Mouse (Mus musculus) heart, postnatal 36 days (tissue): ENCODE data around the gene Ankrd39. TPM values are rescaled to one million over a fixed set of nuclear protein-coding genes. Genes with fewer than 3 reads are reported as not detected.
"Not testable (repeated sequence)": the region's sequence is repeated elsewhere in the genome, so short reads cannot be mapped to it uniquely, and the experiment has no call there.

Experiments used
- DNase-seq, 2 experiments: peaks; one replicate each; pipeline ENCODE4 v3.0.0; 2021 to 2022
- intact Hi-C: fragments of 180-260 bp; cut with DNase I; formaldehyde crosslinking; loops from one replicate; pipeline ENCODE4 v1.15.1; 2025
- total RNA-seq, 2 experiments: library from RNA; stranded (reverse); gene quantifications; 2 replicates each; pipeline ENCODE4 v1.2.3; 2021

Ankrd39 gene
- total RNA-seq, 2 experiments from 2014 or later: 7.3 to 7.8 TPM

- intact Hi-C loops: loop anchor here (2.0 kb wide), 1 partner anchor 57 kb away; no protein-coding TSS in a partner anchor
- DNase-seq: peak; percentile 29 to 42
These were observed 8.7 kb upstream of the Ankrd39 start for GRCm38 (mm10) chr1:36555798-36556395.

- peak in 1 of 2 experiments; percentile 28 for DNase-seq
- intact Hi-C loops: no loop called here
These were observed 7.6 kb upstream of the Ankrd39 start for GRCm38 (mm10) chr1:36554633-36555399.

DNA sequence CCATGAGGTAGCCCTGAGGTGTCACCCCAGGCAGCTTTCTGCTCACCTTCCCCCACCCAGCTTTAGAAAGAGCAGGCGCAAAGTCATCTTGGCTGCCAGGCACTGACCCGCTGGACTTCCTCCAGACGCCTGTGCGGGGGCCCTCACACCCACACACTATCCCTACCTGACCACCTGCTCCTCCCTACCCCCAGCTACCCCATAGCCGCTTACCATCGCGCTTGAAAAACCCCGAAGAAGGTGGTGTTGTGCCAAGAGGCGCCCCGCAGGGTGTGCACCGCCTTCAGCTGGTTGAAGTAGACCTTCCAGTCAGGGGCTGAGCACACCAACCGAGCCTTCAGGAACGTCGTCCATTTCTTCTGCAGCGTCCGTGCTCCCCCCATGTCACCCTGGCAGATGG is 5.3 kb upstream of the Ankrd39 start:
- DNase-seq: no peak
- intact Hi-C loops: loop anchor here (1.0 kb wide), 1 partner anchor 80 kb away; no protein-coding TSS in a partner anchor

DNA sequence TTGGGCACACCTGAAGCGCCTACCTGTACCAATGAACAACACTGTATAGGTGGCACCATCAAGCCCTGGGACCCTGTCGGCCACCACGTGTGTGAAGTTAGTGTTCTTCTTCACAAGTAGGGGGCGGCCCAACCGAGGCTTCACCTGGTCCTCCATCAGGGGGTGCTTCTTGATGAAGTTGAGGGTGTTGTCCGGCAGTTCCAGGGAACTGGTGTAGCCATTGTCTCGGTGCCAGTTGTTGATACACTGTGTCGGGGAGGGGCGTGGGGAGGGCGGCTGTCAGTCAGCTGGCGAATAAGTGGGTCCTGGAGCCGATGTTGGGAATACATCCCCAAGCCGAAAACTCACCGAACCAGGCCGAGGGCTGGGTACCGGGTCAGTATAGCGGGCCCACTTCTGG is 4.7 kb upstream of the Ankrd39 start:
- DNase-seq: no peak
- intact Hi-C loops: loop anchor here (1.0 kb wide), 1 partner anchor 80 kb away; no protein-coding TSS in a partner anchor

GRCm38 (mm10) chr1:36550075-36550863 is 3.0 kb upstream of the Ankrd39 start:
- DNase-seq: no peak

DNA sequence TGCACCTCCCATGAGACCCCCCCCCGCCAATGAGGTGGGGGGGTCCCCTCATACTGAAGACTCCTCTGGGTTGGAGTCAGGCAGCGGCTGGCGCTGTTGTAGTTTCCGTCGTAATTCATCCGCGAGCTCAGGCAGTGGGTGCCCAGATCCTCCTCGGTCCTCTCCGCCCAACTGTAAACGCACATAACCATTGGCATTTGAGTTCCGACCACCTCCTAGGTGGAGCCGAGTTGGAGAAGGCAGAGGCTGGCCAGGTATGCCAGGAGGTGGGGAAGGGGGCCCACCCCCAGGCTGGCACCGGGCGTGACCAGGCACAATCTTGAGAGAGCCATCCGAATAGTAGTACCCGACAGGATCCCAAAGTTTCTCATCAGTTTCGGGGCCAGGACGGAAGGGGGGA is 2.2 kb upstream of the Ankrd39 start:
- intact Hi-C loops: loop anchor here (5.0 kb wide), 1 partner anchor 188 kb away; no protein-coding TSS in a partner anchor
- no peak for DNase-seq

More at GRCm38 (mm10) chr1:36550075-36550863, 3.0 kb upstream of the Ankrd39 start:
- intact Hi-C loops: no loop called here

- no peak for DNase-seq
- intact Hi-C loops: loop anchor here (5.0 kb wide), 1 partner anchor 189 kb away; no protein-coding TSS in a partner anchor
These were observed 1.5 kb upstream of the Ankrd39 start for GRCm38 (mm10) chr1:36548771-36549170.

GRCm38 (mm10) chr1:36547981-36548598 is 845 bp upstream of the Ankrd39 start:
- peak; percentile 57 to 68 for DNase-seq
- intact Hi-C loops: loop anchor here (1.0 to 5.0 kb wide), 4 partner anchors 87 to 189 kb away; no protein-coding TSS in a partner anchor

- DNase-seq: no peak
These were observed 1.2 kb downstream of the Ankrd39 start for GRCm38 (mm10) chr1:36545845-36546600.

GRCm38 (mm10) chr1:36545382-36545781 is 1.9 kb downstream of the Ankrd39 start:
- intact Hi-C loops: loop anchor here (5.0 kb wide), 1 partner anchor 192 kb away; no protein-coding TSS in a partner anchor
- DNase-seq: no peak

More at GRCm38 (mm10) chr1:36545845-36546600, 1.2 kb downstream of the Ankrd39 start:
- intact Hi-C loops: loop anchor here (5.0 kb wide), 1 partner anchor 191 kb away; no protein-coding TSS in a partner anchor

DNA sequence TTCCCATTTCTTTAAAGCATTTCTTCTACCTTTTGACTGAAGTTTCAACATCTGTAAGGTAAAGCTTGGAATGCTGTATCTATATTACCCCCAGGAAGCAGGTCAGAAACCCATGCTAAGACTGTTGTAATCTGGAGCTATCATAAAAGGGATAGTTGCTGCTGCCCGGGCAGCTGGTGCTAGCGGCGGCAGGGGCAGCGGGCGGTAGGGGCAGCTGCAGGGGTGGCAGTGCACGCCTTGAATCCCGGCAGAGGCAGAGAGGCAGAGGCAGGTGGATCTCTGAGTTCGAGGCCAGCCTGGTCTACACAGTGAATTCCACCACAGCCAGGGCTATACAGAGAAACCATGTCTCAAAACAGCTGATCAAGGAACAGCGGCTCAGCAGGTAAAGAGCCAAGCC is 4.3 kb downstream of the Ankrd39 start:
- intact Hi-C loops: no loop called here
- DNase-seq: no peak

DNA sequence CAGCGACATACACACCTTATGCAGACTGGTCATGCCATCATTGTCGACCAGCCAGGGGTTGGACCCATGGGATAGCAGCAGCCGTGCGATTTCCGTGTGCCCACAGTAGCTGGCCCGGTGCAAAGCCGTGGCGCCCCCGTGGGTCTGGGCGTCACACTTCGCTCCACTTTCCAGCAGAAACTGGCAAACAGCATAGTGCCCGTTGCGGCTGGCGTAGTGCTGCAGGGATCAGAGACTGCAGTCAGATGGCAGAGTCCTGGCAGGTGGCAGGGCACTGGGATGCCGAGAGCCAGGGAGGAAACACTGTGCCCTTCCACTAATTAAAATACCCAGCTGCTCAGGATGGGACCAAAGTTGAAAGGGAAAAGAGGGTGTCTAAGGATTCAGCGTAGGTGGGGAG is 5.4 kb downstream of the Ankrd39 start:
- DNase-seq: no peak
- intact Hi-C loops: no loop called here

DNA sequence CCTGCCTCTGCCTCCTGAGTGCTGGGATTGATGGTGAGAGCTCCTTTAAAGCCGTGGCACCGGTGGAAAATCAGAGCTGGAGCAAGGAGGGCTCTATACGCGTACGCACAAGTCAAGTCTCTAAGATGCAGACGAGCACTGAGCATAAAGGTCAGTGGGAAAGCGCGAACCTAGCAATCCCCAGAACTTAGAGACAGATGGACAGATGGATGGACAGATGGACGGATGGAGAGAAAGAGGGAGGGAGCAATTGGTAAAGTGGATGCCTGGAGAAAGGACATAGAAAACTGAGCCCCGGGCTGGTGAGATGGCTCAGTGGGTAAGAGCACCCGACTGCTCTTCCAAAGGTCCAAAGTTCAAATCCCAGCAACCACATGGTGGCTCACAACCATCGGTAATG is 6.4 kb downstream of the Ankrd39 start:
- intact Hi-C loops: no loop called here
- no peak for DNase-seq

DNA sequence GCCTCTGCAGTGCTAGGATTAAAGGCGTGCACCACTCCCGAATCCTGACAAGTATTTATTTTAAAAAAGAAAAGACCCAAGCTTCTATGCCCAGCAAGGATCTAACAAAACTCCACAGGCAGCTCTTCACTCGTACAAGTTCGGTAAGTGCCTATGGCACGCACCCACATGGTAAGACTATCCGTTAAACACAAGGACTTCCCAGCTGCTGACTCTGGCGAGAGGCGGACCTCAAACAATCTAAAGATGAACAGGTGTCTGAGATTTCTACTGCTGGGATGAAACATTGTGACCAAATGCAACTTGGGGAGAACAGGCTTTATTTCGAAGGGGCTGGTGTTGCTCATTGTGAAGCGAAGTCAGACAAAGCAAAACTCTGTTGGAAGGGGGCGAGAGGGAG is 7.1 kb downstream of the Ankrd39 start:
- DNase-seq: no peak
- intact Hi-C loops: no loop called here

DNA sequence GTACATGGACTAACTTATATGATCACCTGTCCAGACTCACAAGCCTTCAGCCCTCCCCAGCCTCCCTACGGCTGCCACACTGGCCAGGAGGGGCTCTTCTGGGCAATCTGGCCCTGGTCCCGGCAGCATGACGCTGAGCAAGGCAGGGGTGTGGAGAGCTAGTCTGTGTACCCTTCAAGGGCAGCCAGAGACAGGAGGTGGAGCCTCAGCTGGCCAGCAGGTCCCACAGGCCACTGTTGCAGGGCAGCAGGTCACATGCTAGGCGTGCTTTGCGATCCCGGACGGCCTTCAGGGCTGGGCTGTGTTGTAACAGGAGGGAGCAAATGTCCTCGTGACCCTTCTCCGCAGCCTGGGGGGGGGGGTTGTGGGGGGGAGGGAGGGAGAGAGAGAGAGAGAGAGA is 8.1 kb downstream of the Ankrd39 start, which contains the start of gene Gm42417:
Gene Gm42417 (minus strand): TSS at position 244 of the 400 bp plus-strand sequence.
- DNase-seq: peak; percentile 60 to 61
- intact Hi-C loops: no loop called here

GRCm38 (mm10) chr1:36538727-36539126 is 8.5 kb downstream of the Ankrd39 start:
- no peak for DNase-seq
- intact Hi-C loops: no loop called here

DNA sequence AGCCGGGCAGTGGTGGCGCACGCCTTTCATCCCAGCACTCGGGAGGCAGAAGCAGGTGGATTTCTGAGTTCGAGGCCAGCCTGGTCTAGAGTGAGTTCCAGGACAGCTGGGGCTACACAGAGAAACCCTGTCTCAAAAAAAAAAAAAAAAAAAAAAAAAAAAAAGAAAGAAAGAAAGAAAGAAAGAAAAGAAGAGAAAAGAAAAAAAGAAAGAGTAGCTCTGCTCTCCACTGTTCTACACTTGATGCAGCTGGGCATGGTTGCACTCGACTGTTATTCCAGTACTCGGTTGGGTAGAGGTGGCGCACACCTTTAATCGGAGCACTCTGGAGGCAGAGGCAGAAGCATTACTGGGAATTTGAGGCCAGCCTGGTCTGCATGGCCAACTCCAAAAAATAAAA is 10.5 kb downstream of the Ankrd39 start, which contains the start of gene Ankrd23:
Gene Ankrd23 (minus strand): TSS at position 101 of the 400 bp plus-strand sequence.
- intact Hi-C loops, DNase-seq: not testable (repeated sequence)

GRCm38 (mm10) chr1:36536397-36536728 is 10.9 kb downstream of the Ankrd39 start:
- intact Hi-C loops: no loop called here
- DNase-seq: no peak
